Mouse (Mus musculus): ENCODE measurements around the gene Olfr16. TPM values are rescaled to one million over a fixed set of nuclear protein-coding genes. Genes with fewer than 3 reads are reported as not detected.

Gene Olfr16
- total RNA-seq (2021), result not detected

DNA sequence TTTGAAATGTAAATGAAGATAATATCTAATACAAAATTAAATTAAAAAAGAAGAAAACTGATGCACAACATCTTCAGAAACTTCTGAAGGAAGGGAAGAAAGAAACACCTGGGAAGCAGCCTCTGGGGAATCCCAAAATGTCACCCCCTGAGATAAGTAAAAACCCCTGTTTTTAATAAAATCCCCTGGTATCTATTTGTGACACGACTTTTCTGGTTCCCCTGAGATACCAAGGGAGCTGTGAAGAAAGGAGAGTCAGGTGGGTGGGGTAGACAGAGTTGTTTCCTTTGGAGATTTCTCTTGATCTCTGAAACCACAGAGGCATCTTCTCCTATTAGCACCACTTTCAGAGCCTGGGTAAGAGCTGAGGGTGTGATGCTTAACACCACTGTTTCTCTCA lies at the start of gene Olfr16:
Olfr16 (plus strand) TSS at position 250 of the 400 bp plus-strand sequence.
- no peak for DNase-seq (ENCODE audit: extremely low spot score in 1 of 2, low spot score in 1 of 2)

DNA sequence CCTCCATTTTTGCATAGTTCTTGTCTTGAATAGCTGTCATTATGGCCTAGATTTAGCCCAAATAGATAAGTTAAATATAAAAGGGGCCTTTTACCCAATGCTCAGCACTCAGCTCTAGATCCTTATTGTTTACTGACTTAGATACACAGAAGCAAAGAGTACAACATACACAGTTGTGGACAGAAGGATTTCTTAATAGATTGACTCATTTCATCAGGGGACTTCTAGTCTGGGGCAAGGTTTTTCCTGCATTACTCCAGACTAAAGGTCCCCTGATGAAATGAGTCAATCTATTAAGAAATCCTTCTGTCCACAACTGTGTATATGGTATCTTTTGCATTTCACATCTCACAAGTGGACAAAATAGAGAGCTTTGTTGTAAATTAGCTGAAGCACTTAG lies 46.9 kb upstream of the Olfr16 start:
- DNase-seq (ENCODE audit: extremely low spot score in 1 of 2, low spot score in 1 of 2), result no peak

DNA sequence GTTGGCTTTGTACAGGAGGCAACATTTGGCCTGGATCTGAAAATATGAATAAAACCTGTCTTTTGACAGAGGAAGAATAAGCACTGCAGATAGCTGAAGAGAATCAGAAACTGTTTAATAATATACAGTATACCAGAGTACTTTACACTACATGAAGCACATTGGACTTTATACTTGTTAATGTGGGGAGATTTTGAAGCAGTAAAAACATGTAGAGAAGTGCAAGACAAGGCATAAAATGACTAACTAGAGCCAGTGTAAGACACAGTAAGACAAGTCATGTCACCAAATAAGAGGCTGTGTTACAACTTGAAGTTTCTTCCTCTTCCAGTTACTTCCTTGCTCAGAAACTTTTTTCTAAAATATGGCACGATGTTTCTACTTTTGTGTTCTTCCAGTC lies 33.1 kb upstream of the Olfr16 start:
- no peak for DNase-seq (ENCODE audit: extremely low spot score in 1 of 2, low spot score in 1 of 2)

GRCm38 (mm10) chr1:172918450-172918849 lies 31.8 kb upstream of the Olfr16 start:
- no peak for DNase-seq (ENCODE audit: extremely low spot score in 1 of 2, low spot score in 1 of 2)

DNA sequence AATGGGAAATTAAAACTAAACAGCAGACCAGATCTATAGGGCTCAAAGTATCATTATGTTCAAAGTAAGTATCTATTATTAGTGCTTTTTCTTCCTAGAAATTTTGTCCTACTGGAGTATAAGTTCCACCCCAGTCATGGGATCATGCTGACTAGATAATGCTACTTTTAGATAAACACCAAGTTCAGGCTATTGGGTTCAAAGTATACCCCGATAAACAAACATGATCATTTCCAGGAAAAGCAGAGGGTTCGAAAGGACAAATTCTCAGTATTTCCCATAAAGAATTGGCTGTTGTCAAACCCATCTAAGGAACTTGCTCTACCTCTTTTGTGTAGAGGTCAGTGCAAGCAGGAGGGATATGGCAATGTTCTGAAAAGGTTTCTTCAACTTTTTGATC lies 18.0 kb upstream of the Olfr16 start:
- no peak for DNase-seq (ENCODE audit: extremely low spot score in 1 of 2, low spot score in 1 of 2)

GRCm38 (mm10) chr1:172951171-172951720 lies 1.0 kb downstream of the Olfr16 start:
- no peak for DNase-seq (ENCODE audit: extremely low spot score in 1 of 2, low spot score in 1 of 2)

DNA sequence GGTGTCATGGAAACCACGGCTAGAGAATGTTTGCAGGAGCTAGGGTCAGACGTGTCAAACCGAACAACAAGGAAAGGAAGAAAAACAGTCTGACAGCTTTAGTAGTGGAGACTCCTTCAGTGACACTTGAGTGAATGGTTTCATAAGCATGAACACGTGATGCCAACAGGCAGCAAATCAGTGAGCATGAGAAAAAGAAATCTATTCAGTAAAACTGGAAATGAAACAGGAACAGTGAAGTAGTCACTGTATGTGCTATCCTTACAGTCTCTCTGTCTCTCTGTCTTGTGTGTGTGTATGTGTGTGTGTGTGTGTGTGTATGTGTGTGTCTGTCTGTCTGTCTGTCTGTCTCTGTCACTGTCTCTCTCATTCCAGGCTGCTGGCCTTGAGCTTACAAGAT lies 5.2 kb downstream of the Olfr16 start:
- DNase-seq (ENCODE audit: extremely low spot score in 1 of 2, low spot score in 1 of 2), result no peak

GRCm38 (mm10) chr1:172960452-172960851 lies 10.2 kb downstream of the Olfr16 start:
- no peak for DNase-seq (ENCODE audit: extremely low spot score in 1 of 2, low spot score in 1 of 2)

DNA sequence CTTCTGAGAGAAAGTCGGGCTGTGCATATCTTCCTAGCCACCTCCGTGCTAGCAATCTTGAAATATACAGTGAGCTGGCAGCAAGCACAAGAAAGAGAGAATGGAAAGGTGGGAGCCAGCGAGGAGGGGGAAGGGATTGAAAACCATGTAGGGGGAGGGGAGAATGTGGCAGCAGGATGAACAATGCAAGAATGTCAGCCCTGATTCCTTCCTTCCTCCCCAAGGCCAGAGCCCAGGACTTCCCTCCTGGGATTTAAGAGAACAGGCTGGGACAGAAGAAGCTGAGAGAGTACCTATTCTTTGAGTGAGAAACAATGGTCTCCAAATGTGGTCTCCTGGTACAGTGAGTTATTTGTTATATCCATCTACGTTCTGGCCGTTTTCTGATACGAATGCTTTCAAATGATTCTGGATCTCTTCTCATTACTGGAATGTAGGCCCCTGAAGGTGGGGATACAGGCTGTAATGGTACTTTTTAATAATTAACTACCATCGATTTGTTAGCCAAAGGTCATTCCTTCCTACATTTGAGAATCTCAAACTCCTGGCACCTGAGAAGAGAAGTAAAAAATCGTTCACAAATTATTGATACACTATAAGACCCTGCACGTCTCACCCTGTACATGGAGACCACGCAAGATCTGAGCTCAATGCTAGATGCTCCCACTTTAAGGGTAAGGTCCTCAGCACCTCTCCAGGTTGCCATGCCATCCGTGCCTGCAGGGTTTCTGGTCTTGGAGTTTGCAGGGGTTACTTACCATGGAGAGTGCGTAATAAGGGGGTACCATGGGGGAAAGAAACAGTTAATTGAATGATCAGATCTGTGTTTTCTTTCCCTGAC lies 39.8 kb downstream of the Olfr16 start:
- DNase-seq (ENCODE audit: extremely low spot score in 1 of 2, low spot score in 1 of 2), result no peak

DNA sequence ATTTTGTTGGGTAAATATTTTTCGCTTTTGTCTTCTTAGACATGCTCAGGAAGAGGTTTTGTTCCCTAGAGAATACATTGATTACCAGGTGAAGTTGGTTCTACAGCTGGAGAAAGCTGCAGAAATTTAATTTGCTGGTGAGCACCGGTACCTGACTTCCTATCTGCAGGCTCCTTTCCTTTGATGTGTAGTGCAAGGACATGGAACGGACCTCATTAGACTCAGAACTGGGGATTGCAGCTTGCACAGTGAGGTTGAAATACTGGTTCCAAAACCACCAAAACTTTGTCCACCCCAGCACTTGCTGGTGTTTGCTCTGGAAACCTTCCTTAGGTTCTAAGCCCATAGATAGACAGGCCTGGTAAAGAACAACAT lies 40.4 kb downstream of the Olfr16 start:
- no peak for DNase-seq (ENCODE audit: extremely low spot score in 1 of 2, low spot score in 1 of 2)

Other genes starting within 250 kb of the Olfr16 start
- not detected for gene Apcs, start 55.4 kb upstream of the Olfr16 start, total RNA-seq (2021)
- gene Olfr1408, start 187.0 kb downstream of the Olfr16 start, total RNA-seq (2021), result not detected
- gene Olfr1406, start 240.2 kb downstream of the Olfr16 start, total RNA-seq (2021), result not detected
- gene Olfr218, start 247.4 kb downstream of the Olfr16 start, total RNA-seq (2021), result not detected

Data from layer of hippocampus, postnatal 25 days (tissue).